Mouse (Mus musculus) stomach, postnatal 0 days (tissue): ENCODE measurements around the gene Twist2.

Experiments used
- CTCF ChIP-seq: IDR thresholded peaks from 2 replicates; pipeline ENCODE4 v1.5.1; 2016; ENCODE audit warnings: antibody characterized with exemption, low read depth, mild to moderate bottlenecking, moderate library complexity
- EP300 ChIP-seq: optimal IDR thresholded peaks from 2 replicates; pipeline ENCODE3; 2016; ENCODE audit warnings: antibody characterized with exemption

- TF ChIP-seq EP300, result no peak
- TF ChIP-seq CTCF, result no peak
Measured at GRCm38 (mm10) chr1:91883115-91883514, 81.9 kb downstream of the Twist2 start.
